Mouse (Mus musculus) cerebellum, adult 9-10 months (tissue): ENCODE measurements around the gene Olfr516.

Source experiments
- DNase-seq: peaks from one replicate; pipeline ENCODE4 v3.0.0; 2022

The Olfr516 gene

GRCm38 (mm10) chr7:108850429-108850828 is at the start of gene Olfr516:
TSS of gene Olfr516 (minus strand) at chr7:108850529.
- no peak for DNase-seq

DNA sequence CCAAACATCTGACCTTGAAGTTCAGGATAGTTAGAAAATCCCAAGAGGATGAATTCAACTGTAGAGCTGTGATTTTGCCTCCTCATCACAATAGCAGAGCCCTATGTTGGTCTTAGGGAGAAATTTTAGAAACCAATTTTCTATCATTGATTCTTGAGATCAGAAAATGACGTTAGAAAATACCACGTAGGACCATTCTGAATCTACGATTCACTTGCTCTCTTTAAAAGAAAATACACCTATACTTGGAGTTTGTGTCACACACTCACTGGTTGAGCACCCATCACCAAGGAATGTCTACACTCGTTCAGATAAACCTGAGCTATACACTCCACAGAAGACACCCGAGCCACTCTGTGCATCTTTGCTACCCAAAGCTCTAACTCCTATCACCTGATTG is 44.0 kb upstream of the Olfr516 start, which contains the start of gene Olfr519:
TSS of gene Olfr519 (minus strand) at position 101 of the 400 bp plus-strand sequence.
- DNase-seq, result no peak

GRCm38 (mm10) chr7:108884906-108885305 is 34.6 kb upstream of the Olfr516 start, which contains the start of gene Olfr518:
TSS of gene Olfr518 (minus strand) at chr7:108885006.
- DNase-seq, result no peak

- no peak for DNase-seq
Observed at GRCm38 (mm10) chr7:108872279-108872678, 21.9 kb upstream of the Olfr516 start, which contains the start of gene Olfr517. TSS of gene Olfr517 (minus strand) at chr7:108872379.

DNA sequence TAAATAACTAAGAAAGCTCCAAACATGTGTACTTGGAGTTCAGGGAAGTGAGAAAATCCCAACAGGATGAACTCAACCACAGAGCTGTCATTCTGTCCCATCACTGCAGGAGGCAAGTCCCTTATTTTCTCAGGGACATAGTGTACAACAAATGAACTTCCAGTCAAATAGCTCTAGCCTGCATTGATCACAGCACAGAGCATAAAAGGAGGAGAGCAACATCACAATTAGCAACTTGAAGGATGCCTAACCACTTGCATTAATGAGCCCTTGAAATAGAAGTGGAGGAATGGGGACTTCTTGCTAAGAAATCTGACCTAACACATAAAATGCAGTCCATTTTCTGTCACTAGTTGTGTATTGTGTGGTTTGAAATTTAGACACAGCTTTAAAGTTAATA is 24.4 kb downstream of the Olfr516 start, which contains the start of gene Olfr514:
TSS of gene Olfr514 (minus strand) at position 101 of the 400 bp plus-strand sequence.
- DNase-seq, result no peak

DNA sequence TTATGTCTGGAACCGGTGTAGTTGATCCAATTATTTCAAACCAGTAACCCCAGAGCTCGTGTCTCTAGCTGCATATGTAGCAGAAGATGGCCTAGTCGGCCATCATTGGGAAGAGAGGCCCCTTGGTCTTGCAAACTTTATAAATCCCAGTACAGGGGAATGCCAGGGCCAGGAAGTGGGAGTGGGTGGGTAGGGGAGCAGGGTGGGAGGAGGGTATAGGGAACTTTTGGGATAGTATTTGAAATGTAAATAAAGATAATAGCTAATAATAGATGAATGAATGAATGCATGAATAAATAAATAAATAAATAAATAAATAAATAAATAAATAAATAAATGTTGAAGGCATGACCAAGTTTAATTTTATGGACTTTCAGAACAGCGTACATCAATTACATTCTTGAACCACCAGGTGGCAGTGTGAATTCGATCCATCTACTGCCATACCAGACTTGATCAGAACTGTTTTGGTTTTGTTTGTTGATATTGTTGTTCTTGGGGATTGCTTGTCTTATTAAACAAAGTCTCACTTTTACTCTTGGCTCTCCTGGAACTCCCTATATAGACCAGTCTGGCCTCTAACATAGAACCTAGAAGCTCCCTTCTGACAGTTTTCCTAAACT is 35.6 kb downstream of the Olfr516 start:
- DNase-seq, result peak; percentile 23

DNA sequence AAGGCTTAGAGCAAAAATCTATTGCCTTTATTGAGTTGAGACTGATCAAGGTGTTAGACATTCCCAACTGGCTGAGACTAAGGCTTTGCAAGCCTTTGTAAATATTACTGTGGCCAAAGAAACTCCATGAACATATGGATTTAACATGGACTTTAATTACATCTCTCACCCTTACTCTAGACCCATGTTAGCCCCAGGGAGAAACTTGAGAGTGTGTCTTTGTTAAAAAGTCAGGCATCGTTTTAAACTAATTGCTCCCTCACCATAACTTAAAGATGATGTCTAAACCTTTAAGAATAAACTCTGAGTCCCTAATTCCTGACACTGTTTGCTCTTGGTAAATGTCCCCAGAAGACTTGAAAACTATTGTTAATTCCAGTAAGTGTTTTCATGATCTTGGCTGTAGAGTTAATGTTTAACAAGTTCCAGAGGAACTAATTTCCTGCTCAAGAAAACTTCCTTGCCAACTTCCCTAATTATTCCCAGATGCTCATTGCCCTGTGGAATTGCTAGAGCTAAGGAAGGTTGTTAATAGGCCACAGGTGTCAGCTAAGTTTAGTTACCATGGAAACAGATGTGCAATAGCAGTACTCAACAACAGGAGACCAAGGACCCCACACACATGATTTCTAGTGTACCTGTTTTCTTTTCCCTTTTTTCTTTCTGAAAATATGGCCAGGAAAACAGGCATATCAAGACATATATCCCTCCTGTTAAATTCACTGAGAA is 53.0 kb downstream of the Olfr516 start:
- no peak for DNase-seq
